Mouse (Mus musculus) 3T3-L1 (cell line): ENCODE data around the gene Cdc42ep5.

Experiments used
- DNase-seq: peaks from one replicate; pipeline ENCODE4 v3.0.0-alpha.2; 2015; ENCODE audit warnings: low read depth, low spot score

The Cdc42ep5 gene

GRCm38 (mm10) chr7:4146241-4147180 is 18.1 kb downstream of the Cdc42ep5 start:
- no peak for DNase-seq

GRCm38 (mm10) chr7:4145552-4146190 is 19.0 kb downstream of the Cdc42ep5 start:
- DNase-seq: peak; percentile 78

- no peak for DNase-seq
Measured at GRCm38 (mm10) chr7:4144766-4145551, 19.7 kb downstream of the Cdc42ep5 start.

GRCm38 (mm10) chr7:4144046-4144445 is 20.6 kb downstream of the Cdc42ep5 start:
- no peak for DNase-seq

GRCm38 (mm10) chr7:4143506-4143905 is 21.2 kb downstream of the Cdc42ep5 start:
- no peak for DNase-seq

DNA sequence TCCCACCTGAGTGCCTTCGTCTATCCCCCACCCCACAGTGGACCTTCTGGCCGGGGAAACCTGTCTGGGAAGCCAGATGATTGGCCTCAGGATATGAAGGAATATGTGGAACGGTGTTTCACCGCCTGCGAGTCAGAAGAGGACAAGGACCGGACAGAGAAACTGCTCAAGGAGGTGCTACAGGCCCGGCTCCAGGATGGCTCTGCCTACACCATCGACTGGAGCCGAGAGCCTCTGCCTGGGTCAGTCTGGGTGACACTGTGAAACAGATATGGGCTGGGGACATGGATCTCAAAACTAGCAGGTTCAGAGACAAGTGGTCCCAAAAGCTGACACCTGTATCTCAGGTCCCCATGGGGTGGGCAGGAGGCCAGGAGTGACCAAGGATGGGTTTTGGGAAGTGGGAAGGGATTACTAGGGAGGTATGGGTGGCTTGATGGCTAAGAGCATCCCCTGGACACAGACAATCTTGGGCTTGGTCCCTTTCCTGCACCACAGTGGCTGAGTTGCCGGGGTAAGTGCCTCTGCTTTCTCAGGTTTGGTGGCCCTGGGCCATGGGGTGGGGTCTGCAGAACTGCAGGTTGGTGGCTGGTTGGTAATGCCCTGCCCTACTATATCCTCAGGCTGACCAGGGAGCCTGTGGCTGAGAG is 21.7 kb downstream of the Cdc42ep5 start:
- DNase-seq: no peak

DNA sequence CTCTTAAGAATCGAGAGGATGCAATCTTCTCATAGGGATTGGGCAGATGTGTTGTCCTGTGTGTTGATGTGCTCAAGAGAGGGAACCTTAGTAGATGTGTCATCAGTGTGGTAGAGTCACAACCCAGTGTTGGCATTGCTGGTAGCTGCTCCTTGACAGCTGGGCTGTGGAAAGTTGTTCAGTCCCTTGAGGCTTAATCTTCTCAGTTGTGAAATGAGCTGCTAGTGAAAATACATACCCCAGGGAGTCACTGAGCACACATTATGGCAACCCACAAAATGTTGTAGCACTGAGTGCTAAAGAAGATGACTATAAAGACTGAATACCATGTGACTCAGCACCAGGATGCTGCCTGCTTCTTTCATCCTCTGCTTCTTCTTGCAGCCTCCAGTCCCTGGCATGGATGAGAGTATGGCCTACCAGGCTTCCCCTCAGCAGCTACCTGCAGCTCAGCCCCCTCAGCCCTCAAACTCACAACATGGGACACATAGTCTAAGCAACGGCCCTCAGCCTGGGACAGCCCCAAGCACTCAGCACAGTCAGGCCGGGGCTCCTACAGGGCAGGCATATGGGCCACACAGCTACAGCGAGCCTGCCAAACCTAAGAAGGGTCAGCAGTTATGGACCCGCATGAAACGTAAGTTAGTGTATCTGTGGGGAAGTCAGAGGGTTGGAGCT is 22.9 kb downstream of the Cdc42ep5 start:
- no peak for DNase-seq

- DNase-seq: no peak
Measured at GRCm38 (mm10) chr7:4139391-4139790, 25.3 kb downstream of the Cdc42ep5 start.

- DNase-seq: no peak
Measured at GRCm38 (mm10) chr7:4138671-4139070, 26.0 kb downstream of the Cdc42ep5 start.

GRCm38 (mm10) chr7:4138181-4138580 is 26.5 kb downstream of the Cdc42ep5 start:
- no peak for DNase-seq

- DNase-seq: no peak
Measured at GRCm38 (mm10) chr7:4137746-4138145, 26.9 kb downstream of the Cdc42ep5 start.

DNA sequence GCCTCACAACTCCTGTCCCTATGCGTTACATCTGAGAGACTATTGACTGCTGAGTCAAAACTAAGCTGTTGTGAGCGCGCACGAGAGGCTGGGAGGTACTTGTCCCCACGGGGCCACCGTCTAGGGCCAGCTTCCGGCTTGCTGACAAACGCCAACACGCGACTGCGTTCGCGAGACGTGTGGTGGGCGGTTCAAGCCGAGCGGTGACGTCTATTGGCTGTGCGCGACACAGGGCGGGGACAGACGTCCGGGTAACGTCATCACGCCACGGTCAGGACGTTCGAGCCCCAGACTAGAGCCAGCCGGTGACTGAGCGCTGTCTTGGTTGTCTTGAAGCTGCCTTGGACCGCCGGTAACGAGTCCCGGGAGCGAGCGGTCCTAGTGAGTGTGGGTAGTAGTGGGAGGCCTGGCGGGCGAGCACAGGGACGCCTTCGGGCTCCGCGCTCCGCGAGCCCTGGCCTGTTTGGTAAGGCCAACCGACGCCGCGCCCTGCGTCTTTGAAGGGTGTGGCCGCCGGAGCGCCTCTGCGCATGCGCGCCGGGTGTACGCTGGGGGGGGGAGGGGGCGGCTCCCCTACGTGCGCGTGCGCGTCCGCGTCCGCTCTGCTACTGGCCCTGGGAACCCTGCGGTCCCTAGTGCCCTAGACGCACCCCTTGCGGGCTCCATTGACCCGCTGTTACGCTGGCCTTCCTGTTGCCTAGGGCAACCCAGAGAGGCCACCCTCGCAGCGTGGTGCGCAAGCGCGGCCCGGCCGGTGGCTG is 27.7 kb downstream of the Cdc42ep5 start, which contains the start of gene Leng8:
Gene Leng8 (plus strand): TSS at position 269 of the 761 bp plus-strand sequence.
- peak; percentile 96 for DNase-seq

DNA sequence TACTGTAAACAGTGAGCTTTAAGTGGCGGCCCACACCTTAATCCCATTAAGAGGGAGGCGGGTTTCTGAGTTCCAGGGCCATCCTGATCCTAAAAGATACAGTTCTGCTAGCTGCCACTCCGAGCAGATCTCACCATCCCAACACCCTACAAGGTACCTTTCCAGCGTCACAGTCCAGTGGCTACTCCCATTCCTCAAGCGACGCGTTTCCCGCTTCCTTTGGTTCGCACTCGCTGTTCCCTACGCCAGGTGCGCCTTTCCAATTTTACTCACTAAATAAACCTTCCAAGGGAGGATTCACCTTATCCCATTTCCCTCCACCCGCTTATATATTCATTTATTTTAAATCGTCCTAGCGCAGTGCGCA is 28.3 kb downstream of the Cdc42ep5 start:
- DNase-seq: no peak

DNA sequence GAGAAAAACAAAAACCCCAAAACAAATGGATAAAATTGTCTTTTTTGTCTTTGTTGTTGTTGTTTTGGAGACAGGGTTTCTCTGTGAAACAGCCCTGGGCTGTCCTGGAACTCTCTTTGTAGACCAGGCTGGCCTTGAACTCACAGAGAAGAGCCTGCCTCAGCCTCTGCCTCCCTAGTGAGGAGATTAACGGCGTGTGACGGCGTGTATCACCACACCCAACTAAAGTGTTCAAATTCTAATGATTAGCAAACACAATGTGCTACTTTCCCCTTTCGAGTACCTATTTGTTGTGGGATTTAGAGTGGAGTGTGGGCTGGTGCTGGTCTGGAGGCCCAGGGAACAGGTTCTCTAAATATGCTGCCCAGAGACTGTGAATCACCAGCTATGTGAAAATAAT is 29.7 kb downstream of the Cdc42ep5 start:
- DNase-seq: no peak

DNA sequence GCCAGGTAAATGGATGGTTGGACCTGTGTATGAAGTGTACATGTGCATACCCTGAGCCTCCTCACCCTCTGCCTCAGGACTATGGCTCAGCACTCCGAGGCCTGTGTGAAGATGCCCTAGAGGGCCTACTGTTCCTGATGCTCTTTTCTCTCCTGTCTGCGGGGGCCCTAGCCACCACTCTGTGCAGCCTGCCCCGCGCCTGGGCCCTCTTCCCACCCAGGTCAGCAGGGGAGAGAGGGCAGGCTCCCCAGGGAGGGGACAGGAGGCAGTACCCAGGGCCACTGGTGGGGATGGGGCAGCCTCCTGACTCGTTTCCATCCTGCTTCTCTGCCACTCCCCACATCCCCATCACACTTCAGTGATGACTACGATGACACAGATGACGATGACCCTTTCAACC is 31.7 kb downstream of the Cdc42ep5 start:
- no peak for DNase-seq

DNA sequence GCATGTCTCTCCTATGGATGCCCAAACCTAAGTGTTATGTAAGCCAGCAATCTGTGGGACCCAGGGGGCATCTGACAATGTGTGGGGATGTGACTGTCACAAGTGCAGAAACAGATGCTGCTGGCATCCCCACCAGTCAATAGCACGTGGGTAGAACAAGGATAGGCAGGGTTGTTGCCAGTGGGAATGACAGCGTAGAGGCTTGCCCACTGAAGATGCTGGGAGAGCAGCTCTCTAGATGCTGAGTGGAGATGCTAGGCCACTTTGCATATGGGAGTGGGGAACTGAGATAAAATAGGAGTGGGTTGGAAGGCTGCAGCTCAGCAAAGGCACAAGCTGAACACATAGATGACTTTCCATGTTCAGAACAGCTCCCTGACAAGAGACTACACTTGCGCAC is 32.1 kb downstream of the Cdc42ep5 start:
- DNase-seq: no peak

DNA sequence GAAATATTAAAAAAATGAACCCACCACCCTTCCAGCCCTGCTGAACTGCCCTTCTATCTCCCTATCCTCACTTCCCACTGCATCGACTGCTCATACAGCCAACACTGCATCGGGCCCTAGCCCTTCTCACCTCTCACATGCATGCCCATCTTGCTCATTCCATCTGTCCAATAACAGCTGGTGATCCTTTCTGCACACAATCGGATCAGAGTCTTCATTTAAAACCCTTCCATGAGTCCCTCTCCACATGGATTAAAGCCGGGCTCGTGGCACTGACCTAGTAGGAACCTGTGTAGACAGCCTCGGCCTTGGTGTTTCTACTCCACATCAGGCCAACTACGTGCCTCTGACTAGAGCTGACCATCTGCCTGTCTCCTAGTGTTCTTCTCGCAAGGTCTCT is 32.7 kb downstream of the Cdc42ep5 start:
- no peak for DNase-seq

DNA sequence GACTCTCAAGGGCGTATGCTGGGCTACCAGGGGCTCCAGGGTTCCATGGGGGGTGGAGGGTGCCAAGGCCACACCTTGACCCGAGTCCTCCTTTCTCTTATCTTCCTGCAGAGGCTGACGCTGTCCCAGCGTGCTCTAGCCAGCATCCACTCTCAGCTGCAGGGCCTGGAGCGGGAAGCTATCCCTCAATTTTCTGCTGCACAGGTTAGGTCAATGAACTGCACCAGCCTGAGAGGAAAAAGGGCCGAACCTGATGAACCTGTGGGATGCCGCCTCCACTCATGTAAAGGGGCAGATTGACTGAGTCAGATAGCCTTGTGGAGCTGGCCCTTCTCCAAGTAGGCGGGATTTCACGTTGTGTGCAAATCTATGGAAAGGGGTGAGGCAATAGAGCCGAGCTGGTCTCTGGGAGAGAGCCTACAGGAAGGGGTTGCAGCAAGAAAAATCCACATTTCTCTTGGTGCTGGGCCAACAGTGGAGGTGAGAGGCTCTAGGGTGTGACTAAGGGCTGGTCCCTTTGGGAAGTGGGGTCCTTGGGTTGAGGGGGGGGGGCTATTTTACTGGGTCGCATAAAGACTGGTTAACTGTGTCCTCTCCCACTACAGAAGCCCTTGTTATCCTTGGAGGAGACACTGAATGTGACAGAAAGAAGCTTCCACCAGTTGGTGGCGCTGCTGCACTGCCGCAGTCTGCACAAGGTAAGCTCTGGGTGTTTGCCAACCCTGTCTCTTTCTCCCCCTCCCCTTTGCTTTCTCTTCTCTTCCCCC is 33.8 kb downstream of the Cdc42ep5 start:
- DNase-seq: peak; percentile 77

DNA sequence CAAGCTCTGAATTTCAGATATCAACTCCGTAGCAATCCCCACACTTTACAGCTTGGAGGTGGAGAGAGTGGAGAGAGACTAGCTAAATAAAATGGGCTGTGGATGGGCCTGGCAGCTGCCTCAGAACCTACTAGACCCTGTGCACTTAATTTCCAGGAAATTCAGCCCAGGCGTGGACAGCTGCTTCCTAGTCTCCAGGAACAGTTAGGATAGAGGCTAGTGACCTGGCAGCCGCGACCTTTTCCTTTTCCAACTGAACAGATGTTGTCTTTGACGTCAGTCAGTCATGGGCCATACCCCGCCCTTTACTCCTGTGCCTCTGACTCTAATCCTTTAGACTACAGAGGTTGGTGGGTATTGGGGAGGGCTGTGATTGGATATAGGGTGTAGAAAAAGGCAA is 35.8 kb downstream of the Cdc42ep5 start:
- no peak for DNase-seq

- DNase-seq: no peak
Measured at GRCm38 (mm10) chr7:4127894-4128293, 36.8 kb downstream of the Cdc42ep5 start.
